Mouse (Mus musculus) myocyte (in vitro differentiated cells): ENCODE measurements around the gene Myh7b.

Experiments
- MYOG ChIP-seq, 3 experiments: IDR thresholded peaks; one replicate each; pipeline ENCODE4 v1.6.1; 2011; ENCODE audit warnings: control low read depth in 2 of 3, low read depth in 2 of 3, mild to moderate bottlenecking in 2 of 3; ENCODE audit not compliant: insufficient read length in 2 of 3, control insufficient read depth in 1 of 3, insufficient read depth in 1 of 3
- POLR2A ChIP-seq: IDR thresholded peaks from one replicate; pipeline ENCODE4 v1.6.1; 2011; ENCODE audit warnings: low read depth, mild to moderate bottlenecking, control low read depth, moderate library complexity; ENCODE audit not compliant: insufficient read length
- TCF12 ChIP-seq: IDR thresholded peaks from one replicate; pipeline ENCODE4 v1.6.1; 2011; ENCODE audit warnings: mild to moderate bottlenecking, control low read depth; ENCODE audit not compliant: poor library complexity, insufficient read depth, severe bottlenecking
- TCF3 ChIP-seq: IDR thresholded peaks from one replicate; pipeline ENCODE4 v1.6.1; 2011; ENCODE audit warnings: low read depth, control low read depth; ENCODE audit not compliant: insufficient read length
- USF1 ChIP-seq: IDR thresholded peaks from one replicate; pipeline ENCODE4 v1.6.1; 2011; ENCODE audit warnings: low read depth, mild to moderate bottlenecking, control low read depth, moderate library complexity

GRCm38 (mm10) chr2:155603707-155604106 is 7.3 kb upstream of the Myh7b start:
- TF ChIP-seq POLR2A (no peak), MYOG (IDR thresholded peaks at IDR 0.05; ENCODE audit: control insufficient read depth in 1 of 3, insufficient read depth in 1 of 3, insufficient read length in 2 of 3, low read depth in 2 of 3) (no peak), TCF3 (no peak), USF1 (no peak), TCF12 (no peak)
